Mouse (Mus musculus) lung, postnatal 0 days (tissue): ENCODE measurements at regions not wholly inside any gene's neighbourhood (a gene's known extent, or its start where the extent isn't known, plus 50 kb on each side); places are given as distances from the start of the nearest gene placed in this dataset.

Experiments used
- ATAC-seq: fragments of 200-750 bp; cut with Nextera tagmentation; 2 replicates; pipeline ENCODE4 v1.8.0; 2017; ENCODE audit warnings: moderate library complexity
- DNase-seq: peaks from one replicate; pipeline ENCODE4 v3.0.0-alpha.2; 2016; ENCODE audit warnings: low spot score
- H3K27ac ChIP-seq: fragments of 300-500 bp; sonication (generic); 2 replicates; pipeline ENCODE4 v1.5.1; 2014; ENCODE audit warnings: antibody characterized with exemption, mild to moderate bottlenecking, low read length, mixed read lengths
- H3K27me3 ChIP-seq: fragments of 300-500 bp; sonication (generic); replicated peaks from 2 replicates; pipeline ENCODE4 v1.6.1; 2014; ENCODE audit warnings: low read length, mixed read lengths; ENCODE audit not compliant: insufficient read depth
- H3K36me3 ChIP-seq: fragments of 300-500 bp; sonication (generic); 2 replicates; pipeline ENCODE4 v1.6.1; 2014; ENCODE audit warnings: low read length, mixed read lengths; ENCODE audit not compliant: insufficient read depth
- H3K4me1 ChIP-seq: fragments of 300-500 bp; sonication (generic); 2 replicates; pipeline ENCODE4 v1.6.1; 2014; ENCODE audit warnings: antibody characterized with exemption, low read depth, low read length, mixed read lengths; ENCODE audit not compliant: insufficient read depth
- H3K4me2 ChIP-seq: fragments of 300-500 bp; sonication (generic); replicated peaks from 2 replicates; pipeline ENCODE4 v1.6.1; 2014; ENCODE audit warnings: low read depth, mild to moderate bottlenecking, low read length, moderate library complexity, mixed read lengths
- H3K4me3 ChIP-seq: fragments of 300-500 bp; sonication (generic); 2 replicates; pipeline ENCODE4 v1.5.1; 2014; ENCODE audit warnings: low read depth, low read length
- H3K9ac ChIP-seq: fragments of 300-500 bp; sonication (generic); replicated peaks from 2 replicates; pipeline ENCODE4 v1.6.1; 2014; ENCODE audit warnings: low read depth, mild to moderate bottlenecking
- H3K9me3 ChIP-seq: fragments of 300-500 bp; sonication (generic); 2 replicates; pipeline ENCODE4 v1.6.1; 2016; ENCODE audit warnings: low read length, mixed read lengths
- CTCF ChIP-seq: IDR thresholded peaks from 2 replicates; pipeline ENCODE4 v1.5.1; 2016; ENCODE audit warnings: antibody characterized with exemption, mild to moderate bottlenecking
- EP300 ChIP-seq: IDR thresholded peaks from 2 replicates; pipeline ENCODE4 v1.6.1; 2016; ENCODE audit warnings: antibody characterized with exemption, mild to moderate bottlenecking, control low read depth
- WGBS: fragments of 180-500 bp; shearing (Covaris S2); extraction: QIAGEN DNeasy Blood & Tissue Kit; methylation state at CpG from one replicate; pipeline ENCODE4 v1.1.7; 2014; 5-methylcytosine and 5-hydroxymethylcytosine counted together

DNA sequence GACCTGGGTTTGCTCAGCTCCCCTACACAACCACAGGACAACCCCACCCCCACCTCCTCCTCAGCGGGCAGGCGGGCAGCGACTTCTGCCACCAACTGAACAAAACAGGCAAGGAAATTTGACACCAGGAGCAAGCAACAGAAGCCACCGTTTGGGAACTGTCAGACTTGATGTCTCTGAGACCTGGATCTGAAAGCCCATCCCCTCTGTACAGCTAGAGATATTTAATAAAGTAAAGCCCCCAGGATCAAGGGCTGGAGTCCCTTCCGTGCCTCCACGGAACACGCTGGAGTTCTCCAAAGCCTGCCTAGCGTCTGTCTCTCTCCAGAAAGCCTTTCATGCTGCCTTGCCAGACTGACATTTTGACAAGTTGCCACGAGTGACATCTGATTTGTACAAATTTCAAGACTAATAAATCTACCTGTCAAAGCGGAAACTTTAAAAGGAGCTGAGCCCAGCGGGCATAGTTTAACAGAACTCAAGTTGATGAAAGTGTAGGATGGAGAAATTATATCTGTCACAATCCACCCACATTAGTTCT is 168.9 kb upstream of the Zfp703 start:
- 35% methylated on average over 11 of the region's 11 CpGs for WGBS
- Histone ChIP-seq H3K36me3 (no peaks in the 10 kb centered on the region), H3K9me3 (no peaks in the 10 kb centered on the region), H3K9ac (no peak overlapping the region), H3K27ac (no peak overlapping the region), H3K27me3 (no peaks in the 10 kb centered on the region), H3K4me3 (no peak overlapping the region), H3K4me1 (peaks cover 8% of the 10 kb centered on the region; the same call in 1 of the 2 replicates), H3K4me2 (no peak overlapping the region)
- ATAC-seq = no peak
- TF ChIP-seq EP300 = no peak
- TF ChIP-seq CTCF = no peak
- no peak for DNase-seq

GRCm38 (mm10) chr8:26808771-26809170 is 168.4 kb upstream of the Zfp703 start:
- Histone ChIP-seq H3K36me3 (no peaks in the 10 kb centered on the region), H3K9ac (no peak overlapping the region), H3K27me3 (no peaks in the 10 kb centered on the region), H3K27ac (no peak overlapping the region), H3K4me1 (peaks cover 8% of the 10 kb centered on the region; the same call in 1 of the 2 replicates), H3K4me3 (no peak overlapping the region), H3K4me2 (no peak overlapping the region), H3K9me3 (no peaks in the 10 kb centered on the region)
- TF ChIP-seq CTCF (no peak), EP300 (no peak)
- ATAC-seq (no peak), DNase-seq (no peak)
- 32% methylated on average over 3 of the region's 3 CpGs for WGBS

GRCm38 (mm10) chr8:26809943-26810342 is 167.2 kb upstream of the Zfp703 start:
- ATAC-seq (no peak), DNase-seq (no peak)
- Histone ChIP-seq H3K4me2 (no peak overlapping the region), H3K9me3 (no peaks in the 10 kb centered on the region), H3K4me3 (no peak overlapping the region), H3K9ac (no peak overlapping the region), H3K27ac (no peak overlapping the region), H3K4me1 (peaks cover 8% of the 10 kb centered on the region; the same call in 1 of the 2 replicates), H3K36me3 (no peaks in the 10 kb centered on the region), H3K27me3 (no peaks in the 10 kb centered on the region)
- TF ChIP-seq CTCF (no peak), EP300 (no peak)
- WGBS = 68% methylated on average over 7 of the region's 7 CpGs

DNA sequence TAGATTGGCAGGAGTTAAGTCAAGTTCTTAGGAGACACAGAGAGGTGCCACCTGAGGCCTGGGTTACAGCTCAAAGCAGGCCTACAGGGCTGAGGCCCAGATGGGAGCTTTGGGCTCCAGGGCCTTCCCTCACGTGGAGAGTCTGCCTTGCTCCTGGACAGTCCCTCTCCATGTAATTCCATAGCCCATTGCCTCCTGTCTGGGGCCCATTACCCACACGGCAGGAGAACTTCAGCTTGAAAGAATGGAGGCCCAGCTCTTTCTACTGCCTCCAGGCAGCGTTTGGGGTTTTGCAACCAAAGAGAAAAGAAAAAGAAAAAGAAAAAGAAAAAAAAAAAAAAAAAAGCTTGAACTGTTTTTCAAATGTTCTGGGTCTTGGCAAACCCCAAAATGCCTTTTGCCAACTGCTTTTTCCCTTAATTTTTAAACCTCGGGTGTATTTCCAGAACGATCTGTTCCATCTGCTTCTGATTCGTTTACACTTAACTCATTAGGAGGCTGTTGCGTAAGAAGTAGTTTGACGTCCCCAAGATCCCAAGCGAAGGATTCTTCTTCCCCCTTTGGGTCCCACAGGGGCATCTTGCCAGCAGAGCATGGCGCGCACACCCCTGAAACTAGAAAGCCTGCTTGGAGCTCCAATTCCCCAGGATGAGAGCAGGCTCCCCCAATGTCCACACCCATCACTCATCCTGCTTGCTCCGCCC is 165.4 kb upstream of the Zfp703 start:
- Histone ChIP-seq H3K27me3 (no peaks in the 10 kb centered on the region; the same call in 1 of the 2 replicates), H3K36me3 (no peaks in the 10 kb centered on the region), H3K9ac (no peak overlapping the region), H3K9me3 (no peaks in the 10 kb centered on the region), H3K4me2 (no peak overlapping the region), H3K27ac (peak overlapping the region; percentile 70), H3K4me1 (peaks cover 8% of the 10 kb centered on the region; the same call in 1 of the 2 replicates), H3K4me3 (no peak overlapping the region)
- ATAC-seq (peak; percentile 37), DNase-seq (peak; percentile 88)
- 44% methylated on average over 12 of the region's 12 CpGs for WGBS
- TF ChIP-seq CTCF (no peak), EP300 (peak; percentile 82; the same call in 1 of the 2 replicates)

GRCm38 (mm10) chr8:26813198-26813815 is 163.8 kb upstream of the Zfp703 start:
- H3K27me3 ChIP-seq = no peaks in the 10 kb centered on the region; the same call in 1 of the 2 replicates
- 58% methylated on average over 9 of the region's 9 CpGs for WGBS
- no peak overlapping the region for H3K27ac ChIP-seq
- no peak for TF ChIP-seq CTCF
- peak; percentile 75 for TF ChIP-seq EP300
- no peak overlapping the region for H3K4me3 ChIP-seq
- no peaks in the 10 kb centered on the region for H3K36me3 ChIP-seq
- DNase-seq (peak; percentile 84), ATAC-seq (peak; percentile 79)
- H3K9ac ChIP-seq = no peak overlapping the region
- H3K4me1 ChIP-seq = peaks cover 8% of the 10 kb centered on the region; the same call in 1 of the 2 replicates
- H3K9me3 ChIP-seq = no peaks in the 10 kb centered on the region
- H3K4me2 ChIP-seq = no peak overlapping the region

DNA sequence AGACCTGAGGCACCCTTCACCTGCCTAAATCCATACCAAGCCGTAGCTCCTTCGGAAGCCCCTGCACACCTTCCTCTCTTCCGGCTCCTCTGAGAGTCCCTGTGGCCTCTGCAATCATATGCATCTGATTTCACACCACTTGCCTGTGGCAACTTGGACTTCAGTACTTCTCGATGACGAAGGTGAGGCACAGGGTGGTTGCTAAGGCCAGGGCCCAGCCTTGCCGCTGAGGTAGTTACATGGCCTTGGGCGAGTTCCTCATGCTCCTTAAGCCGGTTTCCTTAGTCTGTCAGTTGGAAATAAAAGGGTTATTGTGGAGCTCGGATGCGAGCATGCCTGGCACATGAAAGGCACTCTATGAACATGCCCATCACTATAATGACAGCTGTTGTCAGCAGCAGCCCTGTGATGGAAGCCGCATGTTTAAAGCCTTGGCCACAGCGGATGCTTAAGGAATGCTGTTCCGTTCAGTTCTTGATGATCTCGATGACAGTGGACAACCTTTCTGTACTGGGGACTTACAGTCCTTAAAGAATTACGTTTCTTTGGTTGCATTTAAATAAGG is 162.0 kb upstream of the Zfp703 start:
- no peak for DNase-seq
- H3K9ac ChIP-seq = no peak overlapping the region
- H3K4me3 ChIP-seq = no peak overlapping the region
- no peak overlapping the region for H3K4me2 ChIP-seq
- H3K27me3 ChIP-seq = no peaks in the 10 kb centered on the region; the same call in 1 of the 2 replicates
- no peak for ATAC-seq
- WGBS = 81% methylated on average over 15 of the region's 15 CpGs
- H3K9me3 ChIP-seq = no peaks in the 10 kb centered on the region
- H3K36me3 ChIP-seq = no peaks in the 10 kb centered on the region
- H3K4me1 ChIP-seq = peaks cover 3% of the 10 kb centered on the region; the same call in 1 of the 2 replicates
- no peak overlapping the region for H3K27ac ChIP-seq
- TF ChIP-seq EP300 (no peak), CTCF (no peak)
